Mouse (Mus musculus) c-Kit-positive CD71-positive TER-119-positive erythroid progenitor cells, embryonic 14.5 days (primary cell): ENCODE results near the gene Tnr.
A peak's percentile ranks its signal among the peaks of the same experiment; 100 is the strongest.

Source experiments
- DNase-seq: peaks from one replicate; pipeline ENCODE4 v3.0.0-alpha.2; 2013; ENCODE audit warnings: low spot score

The Tnr gene

GRCm38 (mm10) chr1:159872866-159873265 is 349.3 kb downstream of the Tnr start:
- no peak for DNase-seq

GRCm38 (mm10) chr1:159878681-159879080 is 355.1 kb downstream of the Tnr start:
- no peak for DNase-seq

GRCm38 (mm10) chr1:159879866-159880265 is 356.3 kb downstream of the Tnr start:
- no peak for DNase-seq

- DNase-seq: no peak
Measured at GRCm38 (mm10) chr1:159885476-159885875, 361.9 kb downstream of the Tnr start.

- DNase-seq: no peak
Measured at GRCm38 (mm10) chr1:159888611-159889010, 365.0 kb downstream of the Tnr start.

GRCm38 (mm10) chr1:159889012-159889765 is 365.6 kb downstream of the Tnr start:
- DNase-seq: no peak

- no peak for DNase-seq
Measured at GRCm38 (mm10) chr1:159890524-159890923, 367.0 kb downstream of the Tnr start.

- no peak for DNase-seq
Measured at GRCm38 (mm10) chr1:159895094-159895493, 371.5 kb downstream of the Tnr start.

GRCm38 (mm10) chr1:159899991-159900390 is 376.4 kb downstream of the Tnr start:
- no peak for DNase-seq

- no peak for DNase-seq
Measured at GRCm38 (mm10) chr1:159900639-159901038, 377.1 kb downstream of the Tnr start.

- DNase-seq: no peak
Measured at GRCm38 (mm10) chr1:159901366-159902119, 378.0 kb downstream of the Tnr start.

GRCm38 (mm10) chr1:159902120-159902497 is 378.5 kb downstream of the Tnr start:
- DNase-seq: no peak

- peak; percentile 62 for DNase-seq
Measured at GRCm38 (mm10) chr1:159911006-159911405, 387.4 kb downstream of the Tnr start.

GRCm38 (mm10) chr1:159914726-159915125 is 391.2 kb downstream of the Tnr start:
- no peak for DNase-seq

- DNase-seq: no peak
Measured at GRCm38 (mm10) chr1:159920571-159920970, 397.0 kb downstream of the Tnr start.

GRCm38 (mm10) chr1:159923010-159923409 is 399.4 kb downstream of the Tnr start:
- no peak for DNase-seq

GRCm38 (mm10) chr1:159924105-159924504 is 400.5 kb downstream of the Tnr start:
- DNase-seq: no peak

- no peak for DNase-seq
Measured at GRCm38 (mm10) chr1:159924684-159925083, 401.1 kb downstream of the Tnr start.

GRCm38 (mm10) chr1:159928681-159929335 is 405.2 kb downstream of the Tnr start:
- DNase-seq: no peak

GRCm38 (mm10) chr1:159932092-159932491 is 408.5 kb downstream of the Tnr start:
- DNase-seq: no peak

- no peak for DNase-seq
Measured at GRCm38 (mm10) chr1:159932598-159932997, 409.0 kb downstream of the Tnr start.

- DNase-seq: no peak
Measured at GRCm38 (mm10) chr1:159938449-159938848, 414.9 kb downstream of the Tnr start.

GRCm38 (mm10) chr1:159939335-159939734 is 415.8 kb downstream of the Tnr start:
- no peak for DNase-seq
